Mouse (Mus musculus): ENCODE results near the gene Smim17.

- TF ChIP-seq POLR2A (IDR thresholded peaks at IDR 0.05; ENCODE audit: low read depth, low read length): no peak
- no peak for TF ChIP-seq CTCF (IDR thresholded peaks at IDR 0.05; ENCODE audit: borderline replicate concordance, insufficient read depth, low read length)
These were observed 17.1 kb upstream of the Smim17 start for GRCm38 (mm10) chr7:6381431-6381830.
